Mouse (Mus musculus): ENCODE results near the gene Eif2ak4.

Eif2ak4 gene

GRCm38 (mm10) chr2:118406811-118407210 lies 18.4 kb downstream of the Eif2ak4 start:
- DNase-seq, result no peak

DNA sequence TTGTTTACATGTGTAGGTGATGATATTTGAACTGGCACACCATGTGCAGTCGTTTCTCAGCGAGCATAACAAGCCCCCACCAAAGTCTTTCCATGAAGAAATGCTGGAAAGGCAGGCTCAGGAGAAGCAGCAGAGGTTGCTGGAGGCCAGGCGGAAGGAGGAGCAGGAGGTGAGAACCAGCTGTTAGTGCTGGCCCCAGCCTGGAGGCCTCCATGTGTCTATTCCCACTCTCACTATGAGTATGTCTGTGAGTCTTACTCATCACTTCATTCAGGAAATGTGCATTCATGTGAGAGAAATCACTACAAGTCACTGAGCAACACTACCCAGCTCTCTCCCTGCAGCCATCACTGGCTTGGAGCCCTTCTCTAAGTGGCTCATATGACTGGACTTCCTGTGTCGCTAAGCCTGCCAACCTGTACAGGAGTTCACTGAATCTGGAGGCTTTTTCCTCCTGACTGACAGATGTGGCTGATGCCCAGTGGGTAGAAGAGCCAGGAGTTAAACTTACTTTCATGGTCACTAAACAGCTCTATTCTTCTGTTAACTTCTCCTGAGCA lies 20.0 kb downstream of the Eif2ak4 start:
- no peak for DNase-seq

DNA sequence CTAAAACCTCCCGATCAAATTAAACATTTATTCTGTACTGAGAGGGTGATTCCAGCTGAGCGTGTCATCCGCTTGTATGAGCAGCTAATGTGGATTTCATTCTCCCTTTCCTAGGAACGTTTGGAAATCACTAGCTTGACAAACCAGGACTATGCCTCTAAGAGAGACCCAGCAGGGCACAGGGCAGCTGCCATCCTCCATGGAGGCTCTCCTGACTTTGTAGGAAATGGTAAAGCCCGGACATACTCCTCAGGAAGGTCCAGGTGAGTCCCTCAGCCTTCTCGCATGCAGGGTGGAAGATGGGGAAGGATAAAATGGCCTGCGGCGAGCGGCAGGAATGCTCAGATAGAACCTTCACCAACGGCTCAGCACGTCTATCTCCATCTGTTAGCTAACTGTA lies 24.4 kb downstream of the Eif2ak4 start:
- no peak for DNase-seq

GRCm38 (mm10) chr2:118415601-118416355 lies 27.4 kb downstream of the Eif2ak4 start:
- no peak for DNase-seq

DNA sequence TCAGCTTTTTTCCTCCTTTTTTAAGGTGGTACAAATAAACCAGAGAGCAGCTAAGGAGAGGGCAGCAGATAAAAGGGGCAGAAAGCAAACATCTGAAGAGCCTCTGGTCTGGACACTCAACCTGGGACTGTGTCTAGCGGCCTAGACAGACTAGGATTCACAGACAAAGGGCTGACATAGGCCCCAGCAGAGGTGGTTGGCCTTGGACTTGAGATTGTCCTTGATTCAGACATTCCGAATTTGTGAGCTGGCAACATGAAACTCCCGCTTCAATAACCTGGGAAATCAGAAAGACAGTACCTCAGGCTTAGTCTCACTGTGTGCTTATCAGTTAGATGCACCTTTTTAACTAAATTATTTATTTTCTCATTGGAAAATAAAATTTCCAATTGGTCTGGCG lies 29.7 kb downstream of the Eif2ak4 start:
- DNase-seq, result no peak

GRCm38 (mm10) chr2:118421951-118422350 lies 33.5 kb downstream of the Eif2ak4 start:
- no peak for DNase-seq

GRCm38 (mm10) chr2:118422385-118422784 lies 34.0 kb downstream of the Eif2ak4 start:
- no peak for DNase-seq

DNA sequence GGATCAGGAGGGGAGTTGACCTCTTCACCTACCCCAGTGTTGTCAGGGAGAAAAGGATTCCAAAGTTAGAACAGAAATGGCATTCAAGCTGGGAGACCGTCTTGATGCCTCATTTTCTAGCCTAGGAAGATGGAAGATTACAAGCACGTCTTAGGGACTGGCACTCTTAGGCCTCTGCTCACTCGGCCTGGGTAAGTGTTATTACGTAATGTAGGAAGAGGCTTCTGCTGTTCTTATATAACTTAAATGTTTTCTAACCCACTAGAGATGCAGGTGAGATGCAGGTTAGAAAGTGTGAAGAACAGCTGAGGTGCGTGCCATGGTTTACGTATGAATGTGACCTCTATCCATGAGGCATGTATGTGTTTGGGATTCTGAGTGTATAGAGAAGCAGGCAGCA lies 39.9 kb downstream of the Eif2ak4 start:
- no peak for DNase-seq

- no peak for DNase-seq
These were observed 40.9 kb downstream of the Eif2ak4 start for GRCm38 (mm10) chr2:118429297-118429696.

DNA sequence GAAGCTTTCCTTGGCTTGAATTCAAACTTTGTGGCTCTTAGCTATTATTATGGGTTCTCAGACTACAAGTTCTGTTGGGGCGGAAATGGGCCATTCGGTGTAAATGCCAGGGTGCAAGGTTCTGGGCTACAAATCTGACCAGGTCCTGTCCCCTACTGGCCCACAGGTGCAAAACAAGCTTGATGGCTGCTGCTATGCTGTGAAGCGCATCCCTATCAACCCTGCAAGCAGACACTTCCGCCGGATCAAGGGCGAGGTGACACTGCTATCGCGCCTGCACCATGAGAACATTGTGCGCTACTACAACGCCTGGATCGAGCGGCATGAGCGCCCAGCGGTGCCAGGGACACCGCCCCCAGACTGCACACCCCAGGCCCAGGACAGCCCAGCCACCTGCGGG lies 42.2 kb downstream of the Eif2ak4 start:
- no peak for DNase-seq

GRCm38 (mm10) chr2:118431589-118431988 lies 43.2 kb downstream of the Eif2ak4 start:
- DNase-seq, result peak; percentile 11

- no peak for DNase-seq
These were observed 53.8 kb downstream of the Eif2ak4 start for GRCm38 (mm10) chr2:118442172-118442571.

DNA sequence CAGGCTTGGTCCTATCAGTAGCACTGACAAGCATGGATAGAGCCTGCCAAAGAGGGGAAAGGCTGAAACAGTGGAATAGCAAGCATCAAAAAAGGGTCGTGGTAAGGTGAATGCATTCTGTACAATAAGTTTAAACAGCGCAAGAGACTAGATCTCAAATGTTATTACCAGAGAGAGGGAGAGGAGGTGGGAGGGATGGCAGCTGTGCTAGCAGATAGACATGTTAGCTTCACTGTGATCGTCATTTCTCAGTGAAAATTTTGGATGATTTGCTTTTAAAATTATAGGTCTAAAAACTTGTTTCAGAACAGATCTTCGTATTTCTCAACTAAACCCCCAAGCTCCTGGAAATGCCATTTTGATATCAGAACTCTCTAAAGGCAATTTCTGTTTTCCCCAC lies 54.3 kb downstream of the Eif2ak4 start:
- DNase-seq, result no peak

DNA sequence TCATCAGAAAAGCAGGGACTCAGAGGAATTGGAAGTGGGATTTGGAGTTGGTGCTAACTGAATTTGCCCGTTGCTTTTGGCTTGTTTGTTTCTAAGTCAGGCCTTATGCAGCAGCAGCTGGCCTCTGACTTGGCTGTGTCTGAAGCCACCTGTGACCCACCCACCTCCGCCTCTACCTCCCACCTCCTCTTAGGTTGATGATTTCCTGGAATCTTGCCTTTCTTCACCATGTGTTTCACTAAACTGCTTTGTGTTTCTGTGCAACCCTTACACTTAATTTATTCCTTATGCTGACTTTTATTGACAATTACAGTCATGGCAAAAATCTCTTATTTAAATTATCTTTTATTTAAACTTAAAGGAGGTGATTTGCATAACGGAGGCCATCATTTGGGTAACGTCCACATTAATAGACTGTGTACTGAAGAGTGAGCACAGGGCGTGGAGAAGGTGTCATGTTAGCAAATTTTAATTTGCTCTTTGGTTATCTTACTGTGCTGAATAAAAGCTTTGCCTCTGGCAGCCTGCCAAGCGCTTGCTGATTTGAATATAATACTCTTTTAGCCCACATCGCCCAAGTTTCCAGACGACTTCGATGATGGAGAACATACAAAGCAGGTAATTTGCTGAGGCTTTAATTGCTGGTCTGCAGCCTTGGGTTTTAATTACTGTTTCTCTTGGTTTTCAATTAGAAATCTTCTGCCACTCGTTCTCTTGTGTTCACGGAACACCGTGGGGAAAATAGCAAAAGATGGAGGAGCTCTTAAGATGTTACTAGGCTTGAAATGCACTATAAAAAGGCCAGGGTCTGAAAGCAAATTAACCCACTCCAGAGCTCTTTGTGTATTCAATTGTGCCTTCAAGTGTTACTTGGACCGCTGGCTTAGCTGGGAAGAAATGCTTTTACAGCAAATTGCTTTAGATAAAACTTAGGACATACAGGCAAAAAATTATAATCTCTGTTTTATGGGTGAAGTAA lies 57.6 kb downstream of the Eif2ak4 start:
- no peak for DNase-seq

DNA sequence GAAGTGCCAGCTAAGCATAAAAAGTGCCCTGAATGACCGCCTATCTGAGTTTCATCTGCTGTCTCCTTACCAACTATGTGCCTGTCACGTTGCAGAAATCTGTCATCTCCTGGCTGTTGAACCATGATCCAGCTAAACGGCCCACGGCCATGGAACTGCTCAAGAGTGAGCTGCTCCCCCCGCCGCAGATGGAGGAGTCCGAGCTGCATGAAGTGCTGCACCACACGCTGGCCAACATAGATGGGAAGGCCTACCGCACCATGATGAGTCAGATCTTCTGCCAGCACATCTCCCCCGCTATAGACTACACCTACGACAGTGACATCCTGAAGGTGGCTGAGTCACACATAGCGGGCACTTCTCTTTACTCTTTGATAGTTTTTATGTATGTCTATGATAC lies 59.8 kb downstream of the Eif2ak4 start:
- no peak for DNase-seq

- no peak for DNase-seq
These were observed 62.6 kb downstream of the Eif2ak4 start for GRCm38 (mm10) chr2:118451056-118451455.

DNA sequence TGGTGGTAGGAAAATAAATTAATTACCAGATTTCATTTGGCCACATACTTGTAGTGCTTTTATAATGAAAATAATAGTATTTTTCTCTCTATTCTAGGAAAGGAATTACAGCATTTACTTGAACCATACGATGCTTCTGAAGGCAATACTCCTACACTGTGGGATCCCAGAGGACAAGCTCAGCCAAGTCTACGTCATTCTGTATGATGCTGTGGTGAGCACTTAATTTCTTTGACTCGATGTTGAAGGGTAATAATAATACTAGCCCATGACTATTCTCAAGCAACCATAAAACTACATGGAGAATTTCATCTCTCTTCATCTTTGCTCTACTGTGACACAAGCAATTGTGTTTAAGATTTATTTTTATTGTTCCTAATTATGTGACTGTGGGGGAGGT lies 68.6 kb downstream of the Eif2ak4 start:
- DNase-seq, result no peak

- no peak for DNase-seq
These were observed 69.2 kb downstream of the Eif2ak4 start for GRCm38 (mm10) chr2:118457463-118458261.

DNA sequence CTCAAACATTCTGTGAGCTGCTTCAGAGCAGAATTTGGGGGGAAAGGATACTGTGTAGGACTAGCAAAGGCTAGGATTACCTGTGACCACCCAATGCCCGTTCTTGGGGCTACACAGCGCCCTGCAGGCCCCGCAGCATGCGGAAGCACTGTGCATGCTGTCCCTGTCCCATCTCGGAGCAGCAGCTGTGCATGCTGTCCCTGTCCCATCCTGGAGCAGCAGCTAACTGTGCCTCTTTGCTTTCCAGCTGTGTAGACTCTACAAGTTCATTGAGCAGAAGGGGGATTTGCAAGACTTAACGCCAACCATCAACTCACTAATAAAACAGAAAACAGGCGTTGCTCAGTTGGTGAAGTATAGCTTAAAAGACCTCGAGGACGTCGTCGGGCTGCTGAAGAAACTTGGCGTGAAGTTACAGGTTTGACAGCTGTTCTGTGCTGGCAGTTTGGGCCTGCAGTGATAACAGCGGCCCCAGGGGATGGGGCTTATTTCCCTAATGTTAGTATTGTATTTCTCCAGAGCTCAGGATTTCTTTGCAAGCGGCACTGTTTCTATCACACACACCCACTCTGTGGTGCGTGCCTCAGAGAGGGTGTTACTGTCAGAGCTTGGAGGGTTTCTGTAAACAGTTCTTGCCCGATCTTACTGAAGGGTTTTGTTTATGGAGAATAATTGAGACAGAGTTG lies 73.2 kb downstream of the Eif2ak4 start:
- no peak for DNase-seq

- DNase-seq, result no peak
These were observed 75.1 kb downstream of the Eif2ak4 start for GRCm38 (mm10) chr2:118463480-118463879.

DNA sequence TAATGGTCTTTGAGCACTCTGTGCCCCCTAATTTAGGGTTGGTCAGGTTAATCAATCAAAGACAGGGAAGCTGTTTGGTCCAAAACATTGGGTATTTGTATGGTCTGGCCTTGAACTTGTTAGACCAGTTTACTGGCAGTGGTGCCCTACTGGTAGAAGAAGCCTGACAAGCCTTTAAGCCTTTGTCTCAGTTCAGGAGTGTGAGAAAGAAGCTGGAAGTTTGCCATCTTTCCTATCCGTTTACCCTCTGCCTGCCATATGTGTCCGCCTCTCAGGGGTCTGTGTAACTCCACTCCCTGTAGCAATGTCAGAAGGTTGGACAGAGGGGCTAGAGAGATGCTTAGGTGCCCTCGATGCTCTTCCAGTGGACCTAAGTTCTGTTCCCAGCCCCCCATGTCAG lies 76.0 kb downstream of the Eif2ak4 start:
- no peak for DNase-seq

DNA sequence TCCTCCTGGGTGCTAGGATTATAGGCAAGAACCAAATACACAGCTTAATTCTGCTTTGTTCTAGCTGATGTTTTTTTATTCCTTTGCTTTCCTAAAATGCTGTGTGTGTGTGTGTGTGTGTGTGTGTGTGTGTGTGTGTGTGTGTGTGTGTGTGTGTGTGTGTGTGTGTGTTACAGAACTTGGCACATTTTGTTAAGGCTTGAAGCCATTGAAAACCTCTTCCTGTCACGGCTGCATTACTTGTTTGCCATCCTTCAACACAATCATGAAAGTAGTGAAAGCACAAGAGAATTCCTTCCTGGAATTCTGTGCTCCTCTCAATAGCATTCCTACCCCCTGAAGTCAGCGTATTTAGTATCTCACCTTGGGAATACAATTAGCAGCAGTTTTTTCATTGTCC lies 77.5 kb downstream of the Eif2ak4 start:
- DNase-seq, result no peak
